In genomic region chr4:63057581-63057980, GRCm38 (mm10) we compare ENCODE assay signal across 17 mouse cellular contexts.
DNase-seq lines count a peak whose midpoint lies in the region; ATAC-seq lines count a peak whose summit lies in the region.
"Had no signal": no experiment of that assay in that cellular context is flagged by ENCODE, and none has a peak within 500 bp of the region (broad histone marks: within the 10 kb centered on the region; RNA-seq: fewer than 3 reads in every experiment).

No protein-coding gene starts in this region.

- no peaks in the 10 kb centered on the region for H3K27me3 ChIP-seq in limb, embryonic 11.5 days (ENCODE audit: control insufficient read depth, insufficient read depth, low read length)
- no peaks in the 10 kb centered on the region for H3K27me3 ChIP-seq in limb, embryonic 10.5 days (ENCODE audit: low read depth, poor library complexity, severe bottlenecking)
- no peaks in the 10 kb centered on the region for H3K27me3 ChIP-seq in hindbrain, embryonic 14.5 days (ENCODE audit: control insufficient read depth, insufficient read depth, low read length)
- H3K27me3 ChIP-seq in midbrain, embryonic 14.5 days (ENCODE audit: control insufficient read depth, insufficient read depth, low read length) = no peaks in the 10 kb centered on the region
- H3K27me3 ChIP-seq: embryonic facial prominence, embryonic 13.5 days; liver, embryonic 13.5 days had no signal

- H3K4me2 ChIP-seq in limb, embryonic 11.5 days (ENCODE audit: low read depth, severe bottlenecking) = no peak overlapping the region
- no peak overlapping the region for H3K4me2 ChIP-seq in hindbrain, embryonic 14.5 days (replicated peaks)
- H3K4me2 ChIP-seq in midbrain, embryonic 14.5 days (ENCODE audit: low read length) = no peak overlapping the region
- H3K4me2 ChIP-seq: embryonic facial prominence, embryonic 13.5 days; liver, embryonic 13.5 days had no signal

- H3K4me1 ChIP-seq in limb, embryonic 11.5 days (ENCODE audit: control insufficient read depth, insufficient read depth, low read length) = peaks cover 26% of the 10 kb centered on the region
- H3K4me1 ChIP-seq in limb, embryonic 10.5 days = peaks cover 48% of the 10 kb centered on the region
- H3K4me1 ChIP-seq in hindbrain, embryonic 14.5 days (replicated peaks; ENCODE audit: control insufficient read depth, insufficient read depth, low read length) = peaks cover 38% of the 10 kb centered on the region
- peaks cover 31% of the 10 kb centered on the region for H3K4me1 ChIP-seq in midbrain, embryonic 14.5 days (ENCODE audit: control insufficient read depth, insufficient read depth, low read length)

- no peak overlapping the region for H3K27ac ChIP-seq in limb, embryonic 11.5 days (replicated peaks; ENCODE audit: low read depth, low read length)
- no peak overlapping the region for H3K27ac ChIP-seq in limb, embryonic 10.5 days
- H3K27ac ChIP-seq in hindbrain, embryonic 14.5 days = peak overlapping the region; percentile 84
- no peak overlapping the region for H3K27ac ChIP-seq in midbrain, embryonic 14.5 days (replicated peaks; ENCODE audit: low read depth, low read length)
- H3K27ac ChIP-seq: embryonic facial prominence, embryonic 13.5 days; liver, embryonic 13.5 days had no signal

- peak; percentile 37 for DNase-seq in embryo, embryonic 11 days
- DNase-seq in embryo, embryonic 9.5 days (ENCODE audit: extremely low spot score) = no peak
- DNase-seq in limb, embryonic 11.5 days (ENCODE audit: low spot score) = no peak
- no peak for DNase-seq in limb, embryonic 10.5 days (ENCODE audit: low spot score)
- peak; percentile 59 for DNase-seq in hindbrain, embryonic 14.5 days (ENCODE audit: low spot score)
- peak; percentile 61 for DNase-seq in midbrain, embryonic 14.5 days
- no peak for DNase-seq in adrenal gland, postnatal 25 days
- DNase-seq: adrenal gland, adult 2 months; cerebellum, adult 11-12 months; cerebellum, postnatal 36 days; forebrain, postnatal 0 days; gastrocnemius, postnatal 10 days; liver, embryonic 13.5 days; right cerebral cortex, adult 18-20 months had no signal

- no peak overlapping the region for H3K9ac ChIP-seq in limb, embryonic 11.5 days (ENCODE audit: low read length)
- H3K9ac ChIP-seq in hindbrain, embryonic 14.5 days = no peak overlapping the region
- no peak overlapping the region for H3K9ac ChIP-seq in midbrain, embryonic 14.5 days (replicated peaks; ENCODE audit: low read length)
- H3K9ac ChIP-seq: embryonic facial prominence, embryonic 13.5 days; forebrain, postnatal 0 days; liver, embryonic 13.5 days had no signal

- no peaks in the 10 kb centered on the region for H3K9me3 ChIP-seq in limb, embryonic 11.5 days (ENCODE audit: control insufficient read depth, low read length)
- H3K9me3 ChIP-seq in limb, embryonic 10.5 days (replicated peaks) = no peaks in the 10 kb centered on the region
- H3K9me3 ChIP-seq in hindbrain, embryonic 14.5 days (ENCODE audit: control insufficient read depth, low read length) = no peaks in the 10 kb centered on the region
- H3K9me3 ChIP-seq in midbrain, embryonic 14.5 days (ENCODE audit: control insufficient read depth, low read length) = no peaks in the 10 kb centered on the region
- H3K9me3 ChIP-seq: embryonic facial prominence, embryonic 13.5 days; liver, embryonic 13.5 days had no signal

- 56% methylated on average over 5 of the region's 5 CpGs for WGBS in limb, embryonic 11.5 days
- 67% methylated on average over 5 of the region's 5 CpGs for WGBS in limb, embryonic 10.5 days
- 45% methylated on average over 5 of the region's 5 CpGs for WGBS in hindbrain, embryonic 14.5 days
- 46% methylated on average over 5 of the region's 5 CpGs for WGBS in midbrain, embryonic 14.5 days

- H3K36me3 ChIP-seq in limb, embryonic 11.5 days (ENCODE audit: control insufficient read depth, insufficient read depth, low read length) = no peaks in the 10 kb centered on the region
- H3K36me3 ChIP-seq in limb, embryonic 10.5 days = peaks cover 13% of the 10 kb centered on the region
- no peaks in the 10 kb centered on the region for H3K36me3 ChIP-seq in hindbrain, embryonic 14.5 days (replicated peaks; ENCODE audit: control insufficient read depth, insufficient read depth)
- H3K36me3 ChIP-seq in midbrain, embryonic 14.5 days (ENCODE audit: control insufficient read depth, insufficient read depth, low read length) = 0 out of 2 replicates have a peak, but pooled peaks cover under 1% of the 10 kb centered on the region
- H3K36me3 ChIP-seq: liver, embryonic 13.5 days had no signal

- H3K4me3 ChIP-seq in limb, embryonic 11.5 days (ENCODE audit: low read depth, low read length) = no peak overlapping the region
- H3K4me3 ChIP-seq in limb, embryonic 10.5 days = no peak overlapping the region
- H3K4me3 ChIP-seq in hindbrain, embryonic 14.5 days (replicated peaks; ENCODE audit: low read length) = no peak overlapping the region
- no peak overlapping the region for H3K4me3 ChIP-seq in midbrain, embryonic 14.5 days (replicated peaks; ENCODE audit: low read depth, low read length)
- H3K4me3 ChIP-seq: embryonic facial prominence, embryonic 13.5 days; liver, embryonic 13.5 days; myocyte had no signal

- ATAC-seq in limb, embryonic 11.5 days (ENCODE audit: insufficient number of reproducible peaks, low FRiP score, low TSS enrichment, low read depth) = peak; percentile 18; the same call in 1 of the 2 replicates
- ATAC-seq in hindbrain, embryonic 14.5 days (ENCODE audit: low FRiP score) = no peak
- ATAC-seq in midbrain, embryonic 14.5 days (ENCODE audit: low FRiP score, low TSS enrichment) = no peak
- ATAC-seq in megakaryocyte-erythroid progenitor cell, adult 5-6 weeks (replicated peaks; ENCODE audit: low FRiP score, low TSS enrichment, poor library complexity, severe bottlenecking) = no peak
- ATAC-seq: forebrain, postnatal 0 days had no signal

Comparison
In these comparisons a context has a peak if more than half of its experiments do, and no peak if none do; other contexts are left out.
1. DNase-seq: peak in embryo, embryonic 11 days (single experiment), hindbrain, embryonic 14.5 days (single experiment) and midbrain, embryonic 14.5 days (single experiment); none in embryo, embryonic 9.5 days (single experiment), limb, embryonic 11.5 days (single experiment), limb, embryonic 10.5 days (single experiment) and adrenal gland, postnatal 25 days (single experiment).